Mouse (Mus musculus) myocyte (in vitro differentiated cells): Measurements from ENCODE around the gene Cpxm2. TPM values are rescaled to one million over a fixed set of nuclear protein-coding genes. Genes with fewer than 3 reads are reported as not detected.

Source experiments
- H3K27me3 ChIP-seq: one replicate; pipeline ENCODE4 v1.6.1; 2011; ENCODE audit not compliant: control insufficient read depth, insufficient read depth, insufficient read length
- H3K36me3 ChIP-seq: one replicate; pipeline ENCODE4 v1.6.1; 2011; ENCODE audit not compliant: control insufficient read depth, insufficient read depth
- H3K4me2 ChIP-seq: one replicate; pipeline ENCODE4 v1.6.1; 2011; ENCODE audit warnings: low read depth, control low read depth
- H3K4me3 ChIP-seq: one replicate; pipeline ENCODE4 v1.5.1; 2011; ENCODE audit warnings: mild to moderate bottlenecking, control low read depth, moderate library complexity
- H3K79me2 ChIP-seq: one replicate; pipeline ENCODE4 v1.6.1; 2011; ENCODE audit not compliant: control insufficient read depth, insufficient read depth
- H3ac ChIP-seq: one replicate; pipeline ENCODE4 v1.6.1; 2011; ENCODE audit not compliant: control insufficient read depth, insufficient read length
- CEBPB ChIP-seq: IDR thresholded peaks from 2 replicates; pipeline ENCODE4 v1.6.1; 2011; ENCODE audit warnings: mild to moderate bottlenecking, moderate library complexity; ENCODE audit not compliant: poor library complexity, insufficient read depth, severe bottlenecking
- E2F4 ChIP-seq: IDR thresholded peaks from one replicate; pipeline ENCODE4 v1.6.1; 2011; ENCODE audit warnings: mild to moderate bottlenecking, control low read depth, moderate library complexity; ENCODE audit not compliant: insufficient read depth
- MAX ChIP-seq: IDR thresholded peaks from one replicate; pipeline ENCODE4 v1.6.1; 2011; ENCODE audit warnings: low read depth, mild to moderate bottlenecking, control low read depth
- MYOD1 ChIP-seq, 3 experiments: IDR thresholded peaks; one replicate each; pipeline ENCODE4 v1.6.1; 2011; ENCODE audit warnings: control low read depth in 2 of 3, low read depth in 2 of 3, mild to moderate bottlenecking in 2 of 3, moderate library complexity in 1 of 3; ENCODE audit not compliant: insufficient read length in 2 of 3, control insufficient read depth in 1 of 3
- MYOG ChIP-seq, 3 experiments: IDR thresholded peaks; one replicate each; pipeline ENCODE4 v1.6.1; 2011; ENCODE audit warnings: control low read depth in 2 of 3, low read depth in 2 of 3, mild to moderate bottlenecking in 2 of 3; ENCODE audit not compliant: insufficient read length in 2 of 3, control insufficient read depth in 1 of 3, insufficient read depth in 1 of 3
- POLR2A ChIP-seq: IDR thresholded peaks from one replicate; pipeline ENCODE4 v1.6.1; 2011; ENCODE audit warnings: low read depth, mild to moderate bottlenecking, control low read depth, moderate library complexity; ENCODE audit not compliant: insufficient read length
- POLR2AphosphoS2 ChIP-seq: IDR thresholded peaks from one replicate; pipeline ENCODE4 v1.6.1; 2011; ENCODE audit warnings: low read depth, control low read depth; ENCODE audit not compliant: insufficient read length
- REST ChIP-seq: IDR thresholded peaks from one replicate; pipeline ENCODE4 v1.6.1; 2011; ENCODE audit warnings: mild to moderate bottlenecking, control low read depth, moderate library complexity; ENCODE audit not compliant: insufficient read depth, insufficient read length
- SRF ChIP-seq: IDR thresholded peaks from one replicate; pipeline ENCODE4 v1.6.1; 2011; ENCODE audit warnings: low read depth; ENCODE audit not compliant: control insufficient read depth, insufficient read length
- TCF12 ChIP-seq: IDR thresholded peaks from one replicate; pipeline ENCODE4 v1.6.1; 2011; ENCODE audit warnings: mild to moderate bottlenecking, control low read depth; ENCODE audit not compliant: poor library complexity, insufficient read depth, severe bottlenecking
- TCF3 ChIP-seq: IDR thresholded peaks from one replicate; pipeline ENCODE4 v1.6.1; 2011; ENCODE audit warnings: low read depth, control low read depth; ENCODE audit not compliant: insufficient read length
- USF1 ChIP-seq: IDR thresholded peaks from one replicate; pipeline ENCODE4 v1.6.1; 2011; ENCODE audit warnings: low read depth, mild to moderate bottlenecking, control low read depth, moderate library complexity
- polyA plus RNA-seq: library from polyadenylated mRNA; unstranded; fragments of >200 nt; fragmentation: generic; extraction: Trizol; gene quantifications from one replicate; pipeline ENCODE4 v1.2.1, GENCODE M21; 2012; ENCODE audit warnings: missing spikeins

Gene Cpxm2
- polyA plus RNA-seq, 1 experiment, result not detected

DNA sequence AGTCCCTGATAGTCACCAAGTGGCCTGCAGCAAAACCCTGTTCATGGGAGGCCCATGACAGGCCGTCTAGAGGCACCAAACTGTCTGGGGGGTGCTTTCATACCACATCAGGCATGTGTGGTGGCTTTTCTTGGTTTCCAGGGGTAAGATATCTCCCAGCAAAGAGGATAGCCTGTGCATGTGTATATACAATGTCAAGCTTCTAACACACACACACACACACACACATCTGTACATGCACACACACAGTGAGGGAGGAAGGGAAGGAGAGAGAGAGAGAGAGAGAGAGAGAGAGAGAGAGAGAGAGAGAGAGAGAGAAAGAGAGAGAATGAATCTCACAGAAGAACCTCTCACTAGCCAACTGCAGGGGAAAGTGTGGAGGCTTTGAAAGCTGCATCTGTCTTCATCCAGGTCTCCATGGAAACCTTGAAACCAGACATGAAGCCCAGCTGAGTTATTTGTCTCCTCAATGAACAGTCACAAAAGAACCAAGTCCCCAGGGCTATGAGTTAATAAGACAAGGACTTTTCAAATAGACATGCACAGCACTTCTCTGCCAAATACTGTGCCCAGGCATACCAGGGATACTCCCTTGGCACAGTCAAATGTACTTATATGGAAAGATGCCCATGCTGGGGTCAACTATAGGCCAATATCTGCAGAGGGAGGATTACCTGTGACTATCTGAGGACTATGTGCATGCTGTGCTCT lies 141.4 kb downstream of the Cpxm2 start:
- Histone ChIP-seq H3K4me3 (no peak overlapping the region), H3K4me2 (no peak overlapping the region), H3K27me3 (no peaks in the 10 kb centered on the region), H3K36me3 (no peaks in the 10 kb centered on the region), H3K79me2 (no peaks in the 10 kb centered on the region), H3ac (no peak overlapping the region)
- TF ChIP-seq MYOG (IDR thresholded peaks at IDR 0.05; ENCODE audit: control insufficient read depth in 1 of 3, insufficient read depth in 1 of 3, insufficient read length in 2 of 3, low read depth in 2 of 3) (no peak), USF1 (no peak), CEBPB (no peak), E2F4 (no peak), SRF (no peak), MYOD1 (IDR thresholded peaks at IDR 0.05; ENCODE audit: control insufficient read depth in 1 of 3, insufficient read length in 2 of 3, low read depth in 2 of 3) (no peak), POLR2AphosphoS2 (no peak), TCF12 (no peak), MAX (no peak), TCF3 (no peak), POLR2A (no peak), REST (no peak)

DNA sequence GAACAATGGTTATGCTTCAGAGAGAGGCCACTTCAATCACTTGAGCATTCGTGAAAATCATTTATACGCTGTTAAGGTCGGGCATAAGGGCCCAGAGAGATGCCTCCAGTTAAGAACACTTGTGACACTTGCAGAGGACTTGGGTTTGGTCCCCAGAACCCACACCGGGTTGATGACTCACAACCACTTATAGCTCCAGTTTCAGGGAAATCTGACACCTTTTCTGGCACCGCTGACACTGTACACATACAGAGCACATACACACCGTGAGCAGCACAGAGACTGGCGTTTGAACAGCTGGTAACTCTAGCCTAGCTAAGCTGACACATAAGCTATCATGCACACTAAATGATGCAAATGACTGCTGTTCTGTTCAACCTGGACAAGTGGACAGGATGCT lies 145.5 kb downstream of the Cpxm2 start:
- Histone ChIP-seq H3K4me2 (no peak overlapping the region), H3K36me3 (no peaks in the 10 kb centered on the region), H3K4me3 (no peak overlapping the region), H3K27me3 (no peaks in the 10 kb centered on the region), H3ac (no peak overlapping the region), H3K79me2 (no peaks in the 10 kb centered on the region)
- TF ChIP-seq POLR2AphosphoS2, result no peak
- TF ChIP-seq TCF12, result no peak
- no peak for TF ChIP-seq E2F4

DNA sequence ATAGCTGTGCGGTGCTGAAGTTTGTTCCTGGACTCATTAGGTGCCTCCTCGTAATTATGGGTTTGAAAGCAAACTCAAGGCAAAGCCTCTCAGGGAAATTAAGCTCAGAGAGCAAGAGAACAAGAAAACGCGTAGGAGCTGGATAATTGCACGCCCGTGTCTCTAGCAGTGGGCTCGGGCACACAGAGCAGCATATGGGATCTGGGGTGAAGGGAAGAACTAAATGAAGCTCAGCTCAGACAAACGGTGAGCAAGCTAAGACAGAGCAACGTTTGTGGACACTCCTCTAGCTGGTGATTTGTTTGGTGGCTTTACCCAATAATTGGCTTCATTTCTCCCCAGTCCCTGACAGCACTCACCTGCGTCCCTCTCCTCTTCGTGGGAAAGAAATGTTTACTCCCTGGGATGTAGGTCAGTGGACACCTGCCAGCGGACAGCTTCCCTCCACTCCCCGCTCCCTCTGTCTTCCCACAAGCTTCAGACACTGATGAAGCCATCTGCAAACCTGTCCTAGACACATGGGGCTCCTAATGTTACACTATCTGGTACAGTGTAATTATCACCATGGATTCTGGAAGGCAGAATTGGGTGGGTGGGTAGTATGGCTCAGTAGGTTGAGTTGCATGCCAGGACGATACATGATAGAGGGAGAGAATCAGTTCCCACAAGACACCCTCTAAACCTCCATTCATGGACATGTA lies 148.4 kb downstream of the Cpxm2 start:
- H3K79me2 ChIP-seq, result no peaks in the 10 kb centered on the region
- H3K27me3 ChIP-seq, result no peaks in the 10 kb centered on the region
- no peak for TF ChIP-seq MAX
- no peak overlapping the region for H3K4me2 ChIP-seq
- no peak overlapping the region for H3K4me3 ChIP-seq
- no peaks in the 10 kb centered on the region for H3K36me3 ChIP-seq
- no peak overlapping the region for H3ac ChIP-seq

DNA sequence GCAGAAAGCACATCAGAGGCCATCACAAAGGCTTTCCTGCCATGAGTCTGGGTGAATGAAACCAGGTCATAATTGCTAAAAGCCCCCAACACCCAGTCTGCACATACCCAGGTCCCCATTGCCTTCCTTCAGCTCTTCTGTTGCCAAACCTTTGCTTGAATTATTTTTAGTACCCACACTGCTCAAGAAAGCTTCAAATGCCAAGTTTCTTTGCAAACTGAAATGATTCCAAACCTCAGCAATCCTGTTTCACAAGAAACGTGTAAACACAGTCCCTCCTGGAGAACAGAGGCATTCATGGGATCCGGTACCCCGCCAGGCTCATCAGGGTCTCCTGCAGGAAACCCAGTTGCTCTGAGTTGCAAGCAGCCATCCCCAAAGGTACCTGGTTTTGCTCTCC lies 161.7 kb downstream of the Cpxm2 start:
- Histone ChIP-seq H3K79me2 (no peaks in the 10 kb centered on the region), H3K4me3 (no peak overlapping the region), H3K4me2 (no peak overlapping the region), H3K36me3 (no peaks in the 10 kb centered on the region), H3ac (no peak overlapping the region), H3K27me3 (no peaks in the 10 kb centered on the region)
- TF ChIP-seq SRF (no peak), E2F4 (no peak), POLR2A (no peak), MYOD1 (IDR thresholded peaks at IDR 0.05; ENCODE audit: control insufficient read depth in 1 of 3, insufficient read length in 2 of 3, low read depth in 2 of 3) (no peak), USF1 (no peak), CEBPB (no peak), REST (no peak), MAX (no peak), TCF3 (no peak), POLR2AphosphoS2 (no peak)

DNA sequence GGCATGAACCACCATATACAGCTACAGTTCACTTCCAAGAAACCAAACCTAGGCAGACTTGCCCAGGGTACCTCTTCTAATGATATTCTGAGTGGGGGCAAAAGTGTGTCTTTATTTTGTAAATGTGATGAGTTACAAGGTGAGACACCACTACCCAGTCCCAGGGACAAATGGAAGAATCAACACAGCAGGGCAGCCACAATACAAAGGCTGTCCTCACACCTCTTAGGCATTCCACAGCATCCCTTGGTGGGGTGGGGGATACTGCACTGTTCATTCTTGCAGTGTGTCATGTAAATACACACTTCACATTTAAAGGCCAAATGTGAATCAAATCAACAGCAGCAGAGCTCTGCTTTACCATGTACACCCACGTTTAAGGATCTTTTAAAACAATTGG lies 162.3 kb downstream of the Cpxm2 start:
- TF ChIP-seq REST (no peak), CEBPB (no peak), MYOG (IDR thresholded peaks at IDR 0.05; ENCODE audit: control insufficient read depth in 1 of 3, insufficient read depth in 1 of 3, insufficient read length in 2 of 3, low read depth in 2 of 3) (no peak), POLR2A (no peak), TCF12 (no peak), MAX (no peak), USF1 (no peak), MYOD1 (IDR thresholded peaks at IDR 0.05; ENCODE audit: control insufficient read depth in 1 of 3, insufficient read length in 2 of 3, low read depth in 2 of 3) (no peak), SRF (no peak), TCF3 (no peak), E2F4 (no peak), POLR2AphosphoS2 (no peak)
- H3K36me3 ChIP-seq, result no peaks in the 10 kb centered on the region
- no peaks in the 10 kb centered on the region for H3K79me2 ChIP-seq

More for the DNA sequence above, 162.3 kb downstream of the Cpxm2 start:
- H3ac ChIP-seq, result no peak overlapping the region
- H3K27me3 ChIP-seq, result no peaks in the 10 kb centered on the region
- no peak overlapping the region for H3K4me3 ChIP-seq
- no peak overlapping the region for H3K4me2 ChIP-seq
